Mouse (Mus musculus) macrophage (primary cell): ENCODE measurements around the gene Chrng. TPM values are rescaled to one million over a fixed set of nuclear protein-coding genes. Genes with fewer than 3 reads are reported as not detected.
A peak's percentile ranks its signal among the peaks of the same experiment; 100 is the strongest.

ENCODE experiments used
- H3K27ac ChIP-seq: fragments of 350-480 bp; formaldehyde crosslinking; 2 replicates; pipeline ENCODE4 v1.9.0; 2021
- H3K36me3 ChIP-seq: fragments of 350-480 bp; formaldehyde crosslinking; 2 replicates; pipeline ENCODE4 v1.9.0; 2021; ENCODE audit errors: inconsistent target
- H3K4me3 ChIP-seq: fragments of 350-480 bp; formaldehyde crosslinking; 2 replicates; pipeline ENCODE4 v1.9.0; 2021; ENCODE audit errors: inconsistent target
- H3K79me2 ChIP-seq: fragments of 350-480 bp; formaldehyde crosslinking; 2 replicates; pipeline ENCODE4 v1.9.0; 2021; ENCODE audit errors: inconsistent target
- WGBS: methylation state at CpG from one replicate; pipeline ENCODE4 v1.1.7; 2026; ENCODE audit warnings: inconsistent platforms; ENCODE audit not compliant: missing documents; 5-methylcytosine and 5-hydroxymethylcytosine counted together
- polyA plus RNA-seq: library from polyadenylated mRNA; stranded (reverse); fragments of 250-400 nt; gene quantifications from 3 replicates; pipeline ENCODE4 v1.2.4, GENCODE M21; 2018; ENCODE audit warnings: inconsistent platforms
- total RNA-seq, 78 experiments: library from RNA; depleted of rRNA; stranded (reverse); fragments of 250-400 nt; gene quantifications; 1 replicate in 9 of 78; 2 replicates in 24 of 78; 3 replicates in 43 of 78; 4 replicates in 2 of 78; pipeline ENCODE4 v1.2.4; 2018; ENCODE audit warnings: inconsistent platforms in 56 of 78

Chrng gene
- under 1 TPM in 1 of 26 experiments, not detected in 25; 0.26 TPM for total RNA-seq (2018; cell fraction: chromatin; rRNA removed)
- total RNA-seq (2018; cell fraction: cytosol; rRNA removed) = not detected
- total RNA-seq (2018; cell fraction: nucleus; rRNA removed) = under 1 TPM in 1 of 26 experiments, not detected in 25; 0.23 TPM
- polyA plus RNA-seq = 0.24 TPM in 1 of 3 replicates, not detected in the others

DNA sequence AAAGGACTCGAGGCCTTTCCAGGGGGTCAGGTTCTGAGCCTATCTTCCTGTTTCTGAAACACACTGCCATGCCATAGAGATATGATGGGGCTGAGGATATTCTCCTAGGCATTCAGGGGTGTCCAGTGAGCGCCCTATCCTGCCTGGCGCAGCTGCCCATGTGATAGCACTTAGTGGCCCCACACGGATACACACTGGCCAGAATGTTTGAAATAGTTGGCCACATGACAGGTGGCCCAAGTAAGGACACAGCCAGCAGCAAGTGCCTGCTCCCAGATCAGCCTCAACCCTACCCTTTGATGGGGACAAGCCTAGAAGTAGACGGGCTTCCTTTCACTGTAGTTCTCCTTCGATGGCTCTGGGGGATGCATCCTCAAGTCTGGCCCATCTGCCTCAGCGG is at the start of gene Chrng:
Chrng (plus strand) TSS at position 193 of the 400 bp plus-strand sequence.
- WGBS = 95% methylated on average over 7 of the region's 7 CpGs
- H3K79me2 ChIP-seq = no peaks in the 10 kb centered on the region
- H3K4me3 ChIP-seq = no peak within 1 kb of the TSS

DNA sequence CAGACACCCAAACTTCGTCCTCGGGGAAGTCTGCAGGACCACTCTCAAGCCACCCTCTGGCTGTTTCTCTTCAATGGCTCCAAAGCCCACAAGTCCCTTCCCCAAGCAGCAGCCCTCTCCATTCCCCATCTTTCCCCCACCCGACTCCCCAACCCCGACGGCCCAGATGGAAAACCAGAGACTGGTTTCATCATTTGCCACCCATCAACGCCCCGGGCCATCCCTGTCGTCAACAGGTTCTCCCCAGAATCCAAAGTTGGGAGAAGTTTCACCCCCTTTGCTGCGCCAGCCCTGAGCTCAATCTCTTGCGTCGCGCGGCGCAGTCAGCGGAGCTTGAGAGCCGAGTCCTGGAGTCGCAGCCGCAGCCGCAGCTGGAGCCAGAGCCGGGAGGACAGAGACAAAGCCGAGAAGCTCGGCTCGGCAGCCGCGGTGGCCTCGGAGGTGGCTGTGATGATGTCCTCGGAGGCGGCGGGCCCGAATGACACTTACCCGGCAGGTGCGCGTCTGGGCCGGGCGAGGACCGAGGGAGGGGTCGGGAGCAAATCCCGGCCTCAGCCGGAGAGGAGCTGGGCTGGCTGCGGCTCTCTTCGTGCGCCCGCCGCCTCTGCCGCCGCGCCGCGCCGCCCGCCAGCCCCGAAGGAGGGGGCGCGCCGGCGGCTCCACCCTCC is 48.8 kb upstream of the Chrng start:
- 3% methylated on average over 50 of the region's 56 CpGs for WGBS
- Histone ChIP-seq H3K36me3 (no peaks in the 10 kb centered on the region), H3K4me3 (no peak overlapping the region), H3K79me2 (no peaks in the 10 kb centered on the region), H3K27ac (no peak overlapping the region)

More for the DNA sequence above, at the start of gene Chrng:
- Histone ChIP-seq H3K27ac (no peak within 1 kb of the TSS), H3K36me3 (no peaks in the 10 kb centered on the region)

DNA sequence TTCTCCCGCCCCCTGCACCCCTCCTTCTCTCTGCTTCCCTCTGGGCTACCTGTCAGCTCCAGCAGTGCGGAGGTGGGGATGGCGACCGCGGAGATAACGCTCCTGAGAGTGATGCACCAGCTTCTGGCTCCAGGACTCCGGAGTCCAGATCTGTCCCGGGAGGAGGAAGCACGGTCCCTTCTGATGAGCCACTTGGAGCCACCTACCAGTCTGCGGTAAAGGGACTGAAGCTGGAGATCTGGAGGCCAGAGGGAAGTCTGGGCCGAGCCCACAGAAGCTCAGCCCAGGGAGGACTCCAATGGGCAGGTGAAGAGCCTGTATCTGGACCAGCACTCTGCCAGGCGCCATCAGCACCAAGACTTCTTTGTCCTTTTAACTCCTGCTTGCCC is 48.3 kb upstream of the Chrng start, which contains the start of gene Ecel1:
Ecel1 (minus strand) TSS at position 323 of the 389 bp plus-strand sequence.
- Histone ChIP-seq H3K4me3 (no peak within 1 kb of the TSS), H3K79me2 (no peaks in the 10 kb centered on the region), H3K27ac (no peak within 1 kb of the TSS), H3K36me3 (no peaks in the 10 kb centered on the region)
- 12% methylated on average over 12 of the region's 12 CpGs for WGBS

- 66% methylated on average over 3 of the region's 3 CpGs for WGBS
- no peaks in the 10 kb centered on the region for H3K79me2 ChIP-seq
- H3K27ac ChIP-seq = no peak overlapping the region
- H3K36me3 ChIP-seq = no peaks in the 10 kb centered on the region
- H3K4me3 ChIP-seq = no peak overlapping the region
Observed at GRCm38 (mm10) chr1:87159396-87159795, 45.1 kb upstream of the Chrng start.

GRCm38 (mm10) chr1:87164164-87164795 is 40.2 kb upstream of the Chrng start:
- H3K27ac ChIP-seq = no peak overlapping the region
- no peak overlapping the region for H3K4me3 ChIP-seq
- 54% methylated on average over 11 of the region's 11 CpGs for WGBS
- H3K36me3 ChIP-seq = no peaks in the 10 kb centered on the region
- H3K79me2 ChIP-seq = no peaks in the 10 kb centered on the region

- no peaks in the 10 kb centered on the region for H3K36me3 ChIP-seq
- WGBS = 64% methylated on average over 8 of the region's 9 CpGs
- no peak overlapping the region for H3K27ac ChIP-seq
- H3K79me2 ChIP-seq = no peaks in the 10 kb centered on the region
- H3K4me3 ChIP-seq = no peak overlapping the region
Observed at GRCm38 (mm10) chr1:87164796-87165184, 39.7 kb upstream of the Chrng start.

DNA sequence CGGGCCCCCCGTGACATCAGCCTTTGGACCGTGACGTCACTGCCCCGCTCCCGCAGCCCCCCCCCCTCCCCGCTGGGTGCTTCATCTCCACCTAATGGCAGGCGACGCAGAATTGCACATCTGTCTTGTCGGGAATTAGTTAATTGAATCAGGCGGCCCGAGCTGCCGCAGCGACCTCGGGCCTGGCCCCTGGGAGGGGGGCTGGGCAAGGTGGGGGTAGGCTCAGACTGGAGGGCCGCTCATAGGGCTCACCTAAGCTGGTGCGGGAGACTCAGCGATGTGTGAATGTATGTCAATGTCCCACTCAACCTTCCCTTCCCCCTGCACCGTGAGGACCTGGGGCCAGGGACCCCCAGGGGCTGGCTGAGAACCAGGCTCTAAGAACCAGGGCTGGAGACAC is 34.0 kb upstream of the Chrng start:
- H3K79me2 ChIP-seq = no peaks in the 10 kb centered on the region
- no peak overlapping the region for H3K27ac ChIP-seq
- no peak overlapping the region for H3K4me3 ChIP-seq
- 19% methylated on average over 17 of the region's 19 CpGs for WGBS
- H3K36me3 ChIP-seq = no peaks in the 10 kb centered on the region

DNA sequence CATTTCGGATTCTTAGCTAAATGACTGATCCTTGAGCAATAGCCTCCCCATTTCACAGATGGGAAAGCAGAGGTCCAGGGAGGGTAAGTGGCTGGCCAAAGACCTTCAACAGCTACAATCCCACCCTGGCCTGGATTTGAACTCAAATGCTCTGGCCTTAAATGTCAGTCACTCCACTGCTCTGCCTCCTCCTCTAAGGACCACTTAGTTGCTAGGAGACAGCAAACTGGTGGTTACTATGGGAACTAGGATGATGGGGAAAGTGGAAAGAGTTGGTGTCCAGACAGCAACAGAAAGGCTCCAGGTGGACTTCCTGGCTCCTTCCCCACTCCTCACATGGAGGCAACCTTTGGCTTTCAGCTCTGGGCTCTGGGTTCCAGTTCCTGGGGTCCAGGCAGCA is 33.1 kb upstream of the Chrng start:
- 83% methylated on average over 1 of the region's 1 CpGs for WGBS
- H3K36me3 ChIP-seq = no peaks in the 10 kb centered on the region
- H3K79me2 ChIP-seq = no peaks in the 10 kb centered on the region
- no peak overlapping the region for H3K4me3 ChIP-seq
- H3K27ac ChIP-seq = no peak overlapping the region

- no peaks in the 10 kb centered on the region for H3K79me2 ChIP-seq
- no peak overlapping the region for H3K4me3 ChIP-seq
- no peaks in the 10 kb centered on the region for H3K36me3 ChIP-seq
- WGBS = 83% methylated on average over 9 of the region's 9 CpGs
- no peak overlapping the region for H3K27ac ChIP-seq
Observed at GRCm38 (mm10) chr1:87172316-87172715, 32.1 kb upstream of the Chrng start.

DNA sequence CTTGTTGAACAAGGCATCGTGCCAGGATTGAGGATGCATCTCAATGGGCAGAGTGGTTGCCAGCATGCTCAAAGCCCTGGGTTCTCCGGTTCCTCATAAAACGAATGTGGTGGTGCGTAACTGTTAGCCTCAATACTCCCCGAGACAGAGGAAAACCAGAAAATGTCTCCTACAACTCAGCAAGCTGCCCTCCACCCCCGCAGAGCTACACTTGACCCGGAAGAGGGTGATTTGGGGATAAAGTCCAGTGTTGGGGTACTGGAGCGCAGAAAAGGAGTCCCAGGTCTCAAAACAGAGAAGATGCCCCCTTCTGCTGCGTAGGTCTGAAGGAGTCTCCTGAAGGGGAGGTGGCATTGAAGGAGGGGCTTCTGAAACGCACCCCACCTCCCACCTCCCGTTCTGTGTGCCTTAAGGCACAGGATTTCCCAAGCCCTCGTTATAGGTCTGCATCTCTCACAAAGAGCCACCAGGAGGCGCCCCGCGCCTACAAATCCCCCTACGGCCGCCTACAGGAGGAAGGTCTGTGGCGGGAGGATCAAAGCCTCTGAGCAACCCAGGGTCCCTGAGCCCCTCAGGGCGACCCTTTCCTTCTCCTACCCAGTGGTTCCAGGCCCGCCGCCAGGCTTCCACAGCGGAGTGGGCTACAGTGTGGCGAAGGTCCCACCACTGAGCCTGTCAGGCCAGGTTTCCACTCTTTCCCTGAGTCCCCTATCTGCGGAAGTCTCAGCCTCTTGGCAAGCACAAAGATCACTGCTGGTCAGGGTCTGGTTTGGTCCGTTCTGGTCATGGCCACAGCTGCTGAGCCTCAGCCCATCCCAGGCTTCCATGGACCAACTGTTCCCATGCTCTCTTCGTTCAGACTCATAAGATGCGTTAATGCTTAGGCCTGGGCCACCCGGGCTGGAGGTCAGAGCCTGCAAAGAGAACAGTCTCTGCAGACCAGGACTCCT is 30.2 kb upstream of the Chrng start:
- Histone ChIP-seq H3K79me2 (no peaks in the 10 kb centered on the region), H3K4me3 (no peak overlapping the region), H3K36me3 (no peaks in the 10 kb centered on the region), H3K27ac (no peak overlapping the region)
- WGBS = 36% methylated on average over 28 of the region's 28 CpGs

GRCm38 (mm10) chr1:87175852-87176292 is 28.6 kb upstream of the Chrng start:
- Histone ChIP-seq H3K4me3 (no peak overlapping the region), H3K36me3 (no peaks in the 10 kb centered on the region), H3K79me2 (no peaks in the 10 kb centered on the region), H3K27ac (no peak overlapping the region)
- WGBS = 44% methylated on average over 11 of the region's 11 CpGs

DNA sequence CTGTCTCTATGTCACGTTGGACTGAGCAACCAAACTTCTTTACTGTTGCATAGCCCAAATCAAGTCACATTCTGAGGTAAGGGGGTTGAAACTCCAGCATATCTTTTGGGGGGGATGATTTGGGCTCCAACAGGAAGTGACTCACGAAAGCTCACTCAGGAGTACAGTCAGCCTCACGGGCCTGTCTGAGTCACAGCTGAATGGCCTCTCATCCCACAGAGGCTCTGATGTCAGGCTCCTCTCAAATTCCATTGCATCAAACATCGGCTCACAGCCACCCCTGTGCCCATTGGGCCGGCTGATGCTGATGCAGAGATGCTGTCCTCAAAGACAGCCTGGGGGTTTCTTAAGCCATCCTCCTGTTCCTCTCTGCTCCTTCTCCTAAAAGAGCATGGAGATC is 23.6 kb upstream of the Chrng start:
- WGBS = 15% methylated on average over 5 of the region's 5 CpGs
- H3K27ac ChIP-seq = peak overlapping the region; percentile 93
- H3K4me3 ChIP-seq = no peak overlapping the region
- no peaks in the 10 kb centered on the region for H3K79me2 ChIP-seq
- no peaks in the 10 kb centered on the region for H3K36me3 ChIP-seq

DNA sequence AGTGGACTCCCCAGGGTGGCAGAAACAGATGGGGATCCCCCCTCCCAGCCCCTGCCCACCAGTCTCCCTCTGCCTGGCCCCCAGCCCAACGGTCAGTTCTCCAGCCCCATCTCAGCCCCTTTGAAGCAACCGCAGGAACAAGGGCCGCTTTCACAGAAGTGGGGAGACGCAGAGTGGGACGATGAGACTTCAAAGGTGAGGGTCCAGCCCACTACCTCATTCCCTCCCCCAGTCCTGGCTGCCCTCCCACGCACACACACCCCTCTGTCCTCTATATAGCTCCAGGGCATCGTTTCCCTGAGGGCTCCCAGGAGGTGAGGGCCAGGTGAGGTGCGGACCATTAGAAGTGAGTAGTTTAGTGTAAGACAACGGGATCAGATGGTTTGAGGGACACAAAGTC is 21.4 kb upstream of the Chrng start, which contains the start of gene Prss56:
Prss56 (plus strand) TSS at position 301 of the 400 bp plus-strand sequence.
- no peak within 1 kb of the TSS for H3K4me3 ChIP-seq
- no peaks in the 10 kb centered on the region for H3K36me3 ChIP-seq
- H3K27ac ChIP-seq = peak within 1 kb of the TSS; percentile 93; the same call in 1 of the 2 replicates
- 93% methylated on average over 9 of the region's 9 CpGs for WGBS
- H3K79me2 ChIP-seq = no peaks in the 10 kb centered on the region

DNA sequence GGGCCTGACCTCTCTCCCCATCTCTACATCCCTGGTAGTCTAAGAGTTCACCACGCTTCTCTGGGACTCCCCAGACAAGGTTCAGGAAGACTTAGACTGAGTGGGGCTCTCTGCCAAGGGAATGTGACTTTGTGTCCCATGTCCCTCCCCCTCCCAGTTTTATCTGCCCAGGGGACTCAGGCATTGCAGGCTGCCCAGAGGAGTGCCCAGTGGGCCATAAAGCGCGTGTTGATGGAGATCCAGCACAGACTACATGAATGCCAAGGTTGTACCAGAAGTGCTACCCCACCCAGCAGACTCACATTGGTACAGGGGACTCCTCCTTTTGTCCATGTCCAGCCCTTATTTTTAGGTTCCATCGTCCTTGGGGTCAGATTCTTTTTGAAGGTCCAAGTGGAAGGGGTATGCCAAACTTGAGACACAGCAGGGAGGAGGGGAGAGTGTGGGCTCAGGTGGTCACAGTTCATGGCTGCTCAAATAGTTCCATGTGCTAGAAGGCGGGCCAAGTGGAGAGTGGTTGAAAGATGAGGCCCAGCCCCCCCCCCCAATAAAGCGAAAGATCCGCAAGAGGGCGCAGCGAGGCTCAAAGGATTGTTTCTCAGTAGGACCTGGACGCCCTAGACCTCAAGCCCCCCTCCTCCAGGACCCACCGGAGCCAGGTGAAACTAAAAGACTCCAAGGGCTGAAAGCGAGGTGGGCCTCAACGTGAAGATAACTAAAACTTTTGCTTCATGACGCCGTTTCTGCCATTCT is 20.3 kb upstream of the Chrng start:
- no peaks in the 10 kb centered on the region for H3K79me2 ChIP-seq
- H3K36me3 ChIP-seq = no peaks in the 10 kb centered on the region
- no peak overlapping the region for H3K27ac ChIP-seq
- 43% methylated on average over 14 of the region's 15 CpGs for WGBS
- H3K4me3 ChIP-seq = no peak overlapping the region
